Mouse (Mus musculus) hindbrain, embryonic 10.5 days (tissue): Measurements from ENCODE around the gene Rasa3. TPM values are rescaled to one million over a fixed set of nuclear protein-coding genes. Genes with fewer than 3 reads are reported as not detected.

Experiments used
- DNase-seq: peaks from one replicate; pipeline ENCODE4 v3.0.0-alpha.2; 2017; ENCODE audit warnings: low spot score
- H3K27ac ChIP-seq: fragments of 300-500 bp; sonication (generic); 2 replicates; pipeline ENCODE4 v1.5.1; 2016; ENCODE audit warnings: mild to moderate bottlenecking, moderate library complexity
- H3K27me3 ChIP-seq: fragments of 300-500 bp; sonication (generic); 2 replicates; pipeline ENCODE4 v1.6.1; 2016; ENCODE audit warnings: mild to moderate bottlenecking; ENCODE audit not compliant: poor library complexity, insufficient read depth, severe bottlenecking
- H3K36me3 ChIP-seq: fragments of 300-500 bp; sonication (generic); 2 replicates; pipeline ENCODE4 v1.6.1; 2016; ENCODE audit warnings: mild to moderate bottlenecking, moderate library complexity
- H3K4me1 ChIP-seq: fragments of 300-500 bp; sonication (generic); replicated peaks from 2 replicates; pipeline ENCODE4 v1.6.1; 2016; ENCODE audit warnings: mild to moderate bottlenecking
- H3K4me3 ChIP-seq: fragments of 300-500 bp; sonication (generic); 2 replicates; pipeline ENCODE4 v1.5.1; 2016; ENCODE audit warnings: mild to moderate bottlenecking, moderate library complexity
- H3K9me3 ChIP-seq: fragments of 300-500 bp; sonication (generic); 2 replicates; pipeline ENCODE4 v1.6.1; 2016; ENCODE audit warnings: mild to moderate bottlenecking, moderate library complexity
- WGBS: fragments of 180-500 bp; shearing (Covaris S2); methylation state at CpG from one replicate; pipeline ENCODE4 v1.1.7; 2016; 5-methylcytosine and 5-hydroxymethylcytosine counted together
- polyA plus RNA-seq: library from polyadenylated mRNA; unstranded; fragments of >200 nt; fragmentation: Nextera tagmentation; extraction: Ambion mirVana; gene quantifications from 2 replicates; pipeline ENCODE4 v1.2.1, GENCODE M21; 2016

Gene Rasa3
- polyA plus RNA-seq, 1 experiment from 2014 or later, result 28.8 TPM

DNA sequence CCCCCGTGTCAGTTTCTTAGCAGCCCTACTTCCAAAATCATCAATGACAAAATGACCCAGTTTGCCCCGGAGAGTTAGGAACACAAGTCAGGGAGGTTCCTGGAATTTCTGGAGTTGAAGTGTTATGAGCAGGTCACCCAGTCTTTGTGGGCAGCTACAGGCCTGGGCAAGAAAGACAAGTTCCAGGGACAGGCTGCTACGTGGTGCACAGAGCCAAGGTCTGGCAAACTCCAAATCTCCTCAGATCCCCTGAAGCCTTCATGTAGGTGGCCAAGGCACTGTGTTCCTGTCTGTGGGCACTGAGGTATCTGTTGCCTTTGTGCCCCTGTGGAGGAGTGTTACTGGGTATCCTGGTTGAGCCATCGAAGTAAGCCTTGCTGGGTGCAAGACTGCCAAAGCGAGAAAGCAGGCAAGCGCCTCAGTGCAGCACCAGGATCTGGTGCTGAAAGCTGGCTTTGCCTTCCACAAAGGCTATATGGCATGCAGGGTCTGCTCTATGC lies 12.6 kb downstream of the Rasa3 start:
- Histone ChIP-seq H3K9me3 (no peaks in the 10 kb centered on the region), H3K36me3 (no peaks in the 10 kb centered on the region), H3K4me1 (peaks cover 32% of the 10 kb centered on the region), H3K4me3 (no peak overlapping the region), H3K27me3 (no peaks in the 10 kb centered on the region), H3K27ac (no peak overlapping the region)
- WGBS, result 86% methylated on average over 6 of the region's 6 CpGs
- no peak for DNase-seq

- no peak for DNase-seq
- Histone ChIP-seq H3K4me1 (0 out of 2 replicates have a peak, but pooled peaks cover 11% of the 10 kb centered on the region), H3K27me3 (no peaks in the 10 kb centered on the region), H3K27ac (no peak overlapping the region), H3K4me3 (no peak overlapping the region), H3K36me3 (no peaks in the 10 kb centered on the region), H3K9me3 (no peaks in the 10 kb centered on the region)
- WGBS, result 90% methylated on average over 13 of the region's 13 CpGs
Observed at GRCm38 (mm10) chr8:13660323-13660722, 17.1 kb downstream of the Rasa3 start.

GRCm38 (mm10) chr8:13657479-13657878 lies 19.9 kb downstream of the Rasa3 start:
- no peaks in the 10 kb centered on the region for H3K27me3 ChIP-seq
- H3K4me1 ChIP-seq, result 0 out of 2 replicates have a peak, but pooled peaks cover 8% of the 10 kb centered on the region
- no peak for DNase-seq
- WGBS, result 86% methylated on average over 12 of the region's 12 CpGs
- no peaks in the 10 kb centered on the region for H3K36me3 ChIP-seq
- H3K9me3 ChIP-seq, result no peaks in the 10 kb centered on the region
- H3K4me3 ChIP-seq, result no peak overlapping the region
- H3K27ac ChIP-seq, result no peak overlapping the region

GRCm38 (mm10) chr8:13655033-13655351 lies 22.4 kb downstream of the Rasa3 start:
- H3K4me3 ChIP-seq, result no peak overlapping the region
- H3K36me3 ChIP-seq, result no peaks in the 10 kb centered on the region
- WGBS, result 90% methylated on average over 5 of the region's 5 CpGs
- no peaks in the 10 kb centered on the region for H3K27me3 ChIP-seq
- no peak for DNase-seq
- no peaks in the 10 kb centered on the region for H3K9me3 ChIP-seq
- peaks cover 17% of the 10 kb centered on the region; the same call in 1 of the 2 replicates for H3K4me1 ChIP-seq
- no peak overlapping the region for H3K27ac ChIP-seq

DNA sequence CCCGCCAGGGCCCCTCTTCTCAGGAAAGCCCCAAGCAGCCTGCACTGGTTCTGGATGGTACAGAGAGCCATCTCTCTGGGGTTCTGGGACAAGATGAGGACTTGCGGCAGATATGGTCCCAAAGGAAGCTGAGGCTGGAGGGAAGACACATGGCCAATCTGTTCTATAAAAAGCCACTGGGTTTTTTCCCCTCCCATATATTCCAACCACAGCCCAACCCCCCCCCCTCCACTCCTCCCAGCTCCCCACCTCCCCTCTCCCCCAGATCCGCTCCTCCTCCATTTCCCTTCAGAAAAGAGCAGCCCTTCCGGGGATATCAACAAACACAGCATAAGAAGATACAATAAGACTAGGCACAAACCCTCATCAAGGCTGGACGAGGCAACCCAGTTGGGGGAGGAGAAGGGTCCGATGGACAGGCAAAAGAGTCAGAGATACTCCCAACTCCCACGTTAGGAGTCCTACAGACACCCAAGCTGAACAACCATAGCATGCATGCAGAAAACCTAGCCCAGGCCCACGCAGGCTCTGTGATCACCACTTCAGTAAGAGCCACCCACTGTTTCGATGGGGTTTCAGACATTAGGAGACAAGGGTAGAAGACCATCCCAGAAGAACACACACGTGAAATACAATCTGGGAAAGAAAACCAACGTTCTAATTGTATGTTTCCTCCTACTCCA lies 22.9 kb downstream of the Rasa3 start:
- H3K36me3 ChIP-seq, result no peaks in the 10 kb centered on the region
- peaks cover 21% of the 10 kb centered on the region for H3K4me1 ChIP-seq
- WGBS, result 84% methylated on average over 11 of the region's 11 CpGs
- H3K27ac ChIP-seq, result no peak overlapping the region
- H3K9me3 ChIP-seq, result no peaks in the 10 kb centered on the region
- no peak for DNase-seq
- no peaks in the 10 kb centered on the region for H3K27me3 ChIP-seq
- no peak overlapping the region for H3K4me3 ChIP-seq

DNA sequence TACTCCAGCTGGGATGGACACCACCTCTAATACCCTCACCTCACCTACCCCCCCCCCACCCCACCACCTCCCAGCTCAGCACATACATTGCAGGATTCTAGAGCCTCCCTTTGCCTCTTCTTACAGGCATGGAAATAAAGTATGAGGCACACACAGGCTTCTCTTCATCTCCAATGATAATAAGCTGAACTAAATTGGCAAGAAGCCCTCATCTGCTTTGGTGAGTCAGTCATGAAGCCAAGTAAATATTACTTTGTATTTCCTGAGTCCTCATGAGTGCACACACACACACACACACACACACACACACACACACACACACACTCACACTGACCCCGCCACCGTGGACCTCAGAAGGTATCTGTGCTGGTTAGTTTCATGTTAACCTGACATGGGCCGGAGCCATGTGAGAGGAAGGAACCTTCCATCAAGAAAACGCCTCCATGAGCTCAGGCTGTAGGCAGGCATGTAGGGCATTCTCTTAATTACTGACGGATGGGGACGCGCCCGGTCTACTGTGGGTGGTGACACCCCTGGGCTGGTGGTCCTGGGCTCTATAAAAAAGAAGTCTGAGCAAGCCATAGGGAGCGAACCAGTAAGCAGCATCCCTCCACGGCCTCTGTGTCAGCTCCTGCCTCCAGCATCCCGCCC lies 26.7 kb downstream of the Rasa3 start:
- Histone ChIP-seq H3K36me3 (no peaks in the 10 kb centered on the region), H3K27me3 (no peaks in the 10 kb centered on the region), H3K9me3 (no peaks in the 10 kb centered on the region), H3K4me1 (peaks cover 40% of the 10 kb centered on the region), H3K27ac (no peak overlapping the region), H3K4me3 (no peak overlapping the region)
- 93% methylated on average over 11 of the region's 11 CpGs for WGBS
- DNase-seq, result no peak

- Histone ChIP-seq H3K9me3 (no peaks in the 10 kb centered on the region), H3K27ac (peak overlapping the region; percentile 90), H3K27me3 (no peaks in the 10 kb centered on the region), H3K4me1 (peaks cover 55% of the 10 kb centered on the region), H3K4me3 (peak overlapping the region; percentile 11; the same call in 1 of the 2 replicates), H3K36me3 (no peaks in the 10 kb centered on the region)
- DNase-seq, result no peak
- WGBS, result 21% methylated on average over 3 of the region's 3 CpGs
Observed at GRCm38 (mm10) chr8:13649154-13649515, 28.3 kb downstream of the Rasa3 start.

DNA sequence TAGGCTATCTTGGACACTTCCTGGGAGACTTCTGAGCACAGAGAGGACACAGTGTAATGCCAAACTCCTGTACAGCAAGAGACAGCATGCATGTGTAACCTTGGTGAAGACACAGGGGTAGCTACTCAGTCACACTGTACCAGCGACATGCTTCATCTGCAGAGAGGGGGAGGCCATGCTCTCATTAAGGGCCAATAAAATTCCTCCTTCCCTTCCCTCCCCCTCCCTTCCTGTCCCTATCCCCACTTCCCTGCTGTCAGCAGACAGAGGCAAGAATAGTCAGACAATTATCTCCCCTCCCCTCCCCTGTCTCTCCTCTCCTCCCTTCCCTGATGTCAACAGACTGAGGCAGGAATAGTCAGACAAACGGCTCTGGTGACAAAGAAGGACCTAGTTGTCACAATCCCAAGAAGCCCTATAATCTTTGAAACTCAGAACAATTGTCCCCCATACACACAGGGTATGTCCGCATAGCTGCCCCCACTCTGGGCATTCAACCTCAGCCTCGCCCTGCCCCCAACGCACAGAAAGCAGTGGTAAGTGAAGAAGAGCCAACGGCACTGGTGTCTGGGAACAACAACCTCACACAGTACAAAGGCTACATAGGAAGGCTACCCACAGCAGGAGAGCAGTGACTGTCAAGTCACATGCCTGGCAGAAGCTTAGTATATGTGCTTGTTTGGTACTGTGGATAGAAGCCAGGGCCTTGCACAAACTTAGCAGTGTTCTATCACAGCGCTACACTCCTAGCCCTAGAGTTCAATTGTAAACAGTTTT lies 28.8 kb downstream of the Rasa3 start:
- no peaks in the 10 kb centered on the region for H3K36me3 ChIP-seq
- 17% methylated on average over 7 of the region's 7 CpGs for WGBS
- peaks cover 61% of the 10 kb centered on the region for H3K4me1 ChIP-seq
- DNase-seq, result peak; percentile 53
- H3K27ac ChIP-seq, result peak overlapping the region; percentile 90
- peak overlapping the region; percentile 11 for H3K4me3 ChIP-seq
- H3K27me3 ChIP-seq, result no peaks in the 10 kb centered on the region
- H3K9me3 ChIP-seq, result no peaks in the 10 kb centered on the region

- Histone ChIP-seq H3K9me3 (no peaks in the 10 kb centered on the region), H3K4me3 (no peak overlapping the region), H3K36me3 (no peaks in the 10 kb centered on the region), H3K27me3 (no peaks in the 10 kb centered on the region), H3K4me1 (peaks cover 70% of the 10 kb centered on the region), H3K27ac (peak overlapping the region; percentile 90)
- WGBS, result 90% methylated on average over 5 of the region's 5 CpGs
- no peak for DNase-seq
Observed at GRCm38 (mm10) chr8:13647591-13647990, 29.8 kb downstream of the Rasa3 start.

DNA sequence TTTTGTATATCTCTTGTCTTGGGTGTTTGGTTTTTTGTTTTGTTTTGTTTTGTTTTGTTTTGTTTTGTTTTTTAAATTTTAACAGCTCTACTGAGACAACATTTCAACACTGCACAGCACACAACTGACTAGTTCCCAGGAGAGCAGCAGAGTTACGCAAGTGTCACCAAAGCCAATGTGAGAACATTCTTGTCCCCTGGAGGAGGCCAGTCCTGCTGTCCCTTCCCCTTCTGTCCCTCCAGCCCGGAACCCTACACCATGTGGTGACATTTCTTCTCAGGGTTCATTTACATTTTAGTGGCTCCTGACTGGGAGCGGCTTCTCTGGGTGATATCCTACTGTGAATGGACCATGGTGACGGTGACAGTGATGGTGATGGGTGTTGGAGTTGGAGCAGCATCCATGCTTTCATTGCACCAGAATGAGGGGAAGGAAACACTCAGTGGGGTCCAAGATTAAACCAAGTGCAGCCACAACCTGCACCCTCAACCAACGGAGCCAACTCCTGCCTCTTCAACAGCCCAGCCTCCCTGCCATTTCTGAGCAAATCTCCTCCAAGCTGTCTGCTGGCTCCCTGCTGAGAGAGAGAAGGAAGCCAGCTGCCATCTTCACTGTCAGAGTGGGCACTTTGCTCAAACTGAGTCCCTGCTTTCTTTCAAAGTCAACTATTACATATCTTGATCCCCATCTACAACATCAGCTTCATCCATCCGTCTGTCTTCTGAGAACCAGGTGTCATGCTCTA lies 32.3 kb downstream of the Rasa3 start:
- Histone ChIP-seq H3K4me3 (no peak overlapping the region), H3K27ac (peak overlapping the region; percentile 75; the same call in 1 of the 2 replicates), H3K9me3 (no peaks in the 10 kb centered on the region), H3K4me1 (peaks cover 70% of the 10 kb centered on the region), H3K27me3 (no peaks in the 10 kb centered on the region), H3K36me3 (no peaks in the 10 kb centered on the region)
- 37% methylated on average over 6 of the region's 6 CpGs for WGBS
- no peak for DNase-seq

GRCm38 (mm10) chr8:13644155-13644554 lies 33.2 kb downstream of the Rasa3 start:
- Histone ChIP-seq H3K36me3 (no peaks in the 10 kb centered on the region), H3K27ac (peak overlapping the region; percentile 75), H3K9me3 (no peaks in the 10 kb centered on the region), H3K4me3 (no peak overlapping the region), H3K27me3 (no peaks in the 10 kb centered on the region), H3K4me1 (peaks cover 63% of the 10 kb centered on the region)
- DNase-seq, result peak; percentile 26
- WGBS, result 8% methylated on average over 6 of the region's 6 CpGs

- no peak overlapping the region for H3K4me3 ChIP-seq
- 80% methylated on average over 10 of the region's 10 CpGs for WGBS
- DNase-seq, result no peak
- H3K36me3 ChIP-seq, result no peaks in the 10 kb centered on the region
- no peaks in the 10 kb centered on the region for H3K27me3 ChIP-seq
- H3K9me3 ChIP-seq, result no peaks in the 10 kb centered on the region
- peaks cover 48% of the 10 kb centered on the region for H3K4me1 ChIP-seq
- no peak overlapping the region for H3K27ac ChIP-seq
Observed at GRCm38 (mm10) chr8:13642659-13643181, 34.7 kb downstream of the Rasa3 start.
